Mouse (Mus musculus) neural tube, embryonic 14.5 days (tissue): Measurements from ENCODE around the gene Glcci1. TPM values are rescaled to one million over a fixed set of nuclear protein-coding genes. Genes with fewer than 3 reads are reported as not detected.

Experiments
- ATAC-seq: fragments of 200-750 bp; cut with Nextera tagmentation; 2 replicates; pipeline ENCODE4 v1.8.0; 2017; ENCODE audit warnings: low read depth, mild to moderate bottlenecking, moderate TSS enrichment, moderate library complexity
- H3K27ac ChIP-seq: fragments of 300-500 bp; sonication (generic); 2 replicates; pipeline ENCODE4 v1.5.1; 2014; ENCODE audit warnings: low read depth, mild to moderate bottlenecking, control low read depth, low read length, moderate library complexity, mixed read lengths
- H3K27me3 ChIP-seq: fragments of 300-500 bp; sonication (generic); 2 replicates; pipeline ENCODE4 v1.6.1; 2014; ENCODE audit warnings: low read length; ENCODE audit not compliant: control insufficient read depth, insufficient read depth
- H3K36me3 ChIP-seq: fragments of 300-500 bp; sonication (generic); 2 replicates; pipeline ENCODE4 v1.6.1; 2014; ENCODE audit warnings: low read length, mixed read lengths; ENCODE audit not compliant: control insufficient read depth, insufficient read depth
- H3K4me1 ChIP-seq: fragments of 300-500 bp; sonication (generic); 2 replicates; pipeline ENCODE4 v1.6.1; 2014; ENCODE audit warnings: low read length; ENCODE audit not compliant: control insufficient read depth, insufficient read depth
- H3K4me2 ChIP-seq: fragments of 300-500 bp; sonication (generic); 2 replicates; pipeline ENCODE4 v1.6.1; 2014; ENCODE audit warnings: mild to moderate bottlenecking, low read depth, low read length, control low read depth
- H3K4me3 ChIP-seq: fragments of 300-500 bp; sonication (generic); 2 replicates; pipeline ENCODE4 v1.5.1; 2014; ENCODE audit warnings: low read depth, low read length, control low read depth, mixed read lengths
- H3K9ac ChIP-seq: fragments of 300-500 bp; sonication (generic); replicated peaks from 2 replicates; pipeline ENCODE4 v1.6.1; 2014; ENCODE audit warnings: low read depth, mild to moderate bottlenecking, control low read depth, low read length, mixed read lengths
- H3K9me3 ChIP-seq: fragments of 300-500 bp; sonication (generic); 2 replicates; pipeline ENCODE4 v1.6.1; 2016; ENCODE audit warnings: low read length; ENCODE audit not compliant: control insufficient read depth
- WGBS: fragments of 180-500 bp; shearing (Covaris S2); extraction: QIAGEN DNeasy Blood & Tissue Kit; methylation state at CpG from one replicate; pipeline ENCODE4 v1.1.7; 2014; 5-methylcytosine and 5-hydroxymethylcytosine counted together
- polyA plus RNA-seq: library from polyadenylated mRNA; unstranded; fragments of >200 nt; fragmentation: Nextera tagmentation; extraction: Ambion mirVana; gene quantifications from 2 replicates; pipeline ENCODE4 v1.2.1, GENCODE M21; 2014

Glcci1 gene
- polyA plus RNA-seq, 1 experiment from 2014 or later = 11.3 TPM

GRCm38 (mm10) chr6:8560682-8561081, 51.3 kb downstream of the Glcci1 start:
- Histone ChIP-seq H3K4me1 (no peaks in the 10 kb centered on the region), H3K9me3 (no peaks in the 10 kb centered on the region), H3K4me3 (no peak overlapping the region), H3K9ac (no peak overlapping the region), H3K27ac (no peak overlapping the region), H3K27me3 (no peaks in the 10 kb centered on the region), H3K36me3 (no peaks in the 10 kb centered on the region), H3K4me2 (no peak overlapping the region)
- no peak for ATAC-seq
- WGBS = 100% methylated on average over 2 of the region's 2 CpGs

GRCm38 (mm10) chr6:8582377-8582776, 73.0 kb downstream of the Glcci1 start:
- ATAC-seq = no peak
- H3K9me3 ChIP-seq = no peaks in the 10 kb centered on the region
- H3K4me3 ChIP-seq = no peak overlapping the region
- H3K27me3 ChIP-seq = no peaks in the 10 kb centered on the region
- 95% methylated on average over 9 of the region's 9 CpGs for WGBS
- no peaks in the 10 kb centered on the region for H3K36me3 ChIP-seq
- no peak overlapping the region for H3K9ac ChIP-seq
- no peak overlapping the region for H3K4me2 ChIP-seq
- no peak overlapping the region for H3K27ac ChIP-seq
- no peaks in the 10 kb centered on the region for H3K4me1 ChIP-seq

- Histone ChIP-seq H3K27ac (no peak overlapping the region), H3K9me3 (no peaks in the 10 kb centered on the region), H3K4me2 (no peak overlapping the region), H3K4me3 (no peak overlapping the region), H3K27me3 (no peaks in the 10 kb centered on the region), H3K4me1 (no peaks in the 10 kb centered on the region), H3K36me3 (no peaks in the 10 kb centered on the region), H3K9ac (no peak overlapping the region)
- ATAC-seq = no peak
- 97% methylated on average over 3 of the region's 3 CpGs for WGBS
These were observed 74.5 kb downstream of the Glcci1 start for GRCm38 (mm10) chr6:8583892-8584291.

- Histone ChIP-seq H3K27me3 (no peaks in the 10 kb centered on the region), H3K4me1 (no peaks in the 10 kb centered on the region), H3K9me3 (no peaks in the 10 kb centered on the region), H3K27ac (no peak overlapping the region), H3K9ac (no peak overlapping the region), H3K36me3 (no peaks in the 10 kb centered on the region), H3K4me2 (no peak overlapping the region), H3K4me3 (no peak overlapping the region)
- 93% methylated on average over 9 of the region's 9 CpGs for WGBS
- ATAC-seq = no peak
These were observed 82.3 kb downstream of the Glcci1 start for GRCm38 (mm10) chr6:8591665-8592064.

GRCm38 (mm10) chr6:8617369-8617768, 108.0 kb downstream of the Glcci1 start:
- H3K27me3 ChIP-seq = no peaks in the 10 kb centered on the region
- ATAC-seq = no peak
- H3K4me3 ChIP-seq = no peak overlapping the region
- no peaks in the 10 kb centered on the region for H3K36me3 ChIP-seq
- WGBS = 75% methylated on average over 2 of the region's 2 CpGs
- no peaks in the 10 kb centered on the region for H3K9me3 ChIP-seq
- no peak overlapping the region for H3K27ac ChIP-seq
- H3K4me1 ChIP-seq = no peaks in the 10 kb centered on the region
- H3K9ac ChIP-seq = no peak overlapping the region
- no peak overlapping the region for H3K4me2 ChIP-seq

- no peak overlapping the region for H3K4me3 ChIP-seq
- WGBS = 87% methylated on average over 4 of the region's 4 CpGs
- ATAC-seq = no peak
These were observed 110.4 kb downstream of the Glcci1 start for GRCm38 (mm10) chr6:8619582-8620350.

GRCm38 (mm10) chr6:8623045-8623444, 113.6 kb downstream of the Glcci1 start:
- Histone ChIP-seq H3K4me2 (no peak overlapping the region), H3K4me3 (no peak overlapping the region), H3K27me3 (no peaks in the 10 kb centered on the region), H3K9me3 (no peaks in the 10 kb centered on the region), H3K27ac (no peak overlapping the region), H3K9ac (no peak overlapping the region), H3K4me1 (no peaks in the 10 kb centered on the region), H3K36me3 (no peaks in the 10 kb centered on the region)
- 64% methylated on average over 3 of the region's 3 CpGs for WGBS
- ATAC-seq = no peak

More at GRCm38 (mm10) chr6:8619582-8620350, 110.4 kb downstream of the Glcci1 start:
- H3K4me1 ChIP-seq = no peaks in the 10 kb centered on the region
- no peak overlapping the region for H3K27ac ChIP-seq
- H3K4me2 ChIP-seq = no peak overlapping the region
- H3K9me3 ChIP-seq = no peaks in the 10 kb centered on the region
- H3K36me3 ChIP-seq = no peaks in the 10 kb centered on the region
- no peak overlapping the region for H3K9ac ChIP-seq
- no peaks in the 10 kb centered on the region for H3K27me3 ChIP-seq

- H3K27me3 ChIP-seq = no peaks in the 10 kb centered on the region
- H3K4me2 ChIP-seq = no peak overlapping the region
- no peaks in the 10 kb centered on the region for H3K9me3 ChIP-seq
- H3K27ac ChIP-seq = no peak overlapping the region
- H3K36me3 ChIP-seq = no peaks in the 10 kb centered on the region
- H3K4me3 ChIP-seq = no peak overlapping the region
- H3K4me1 ChIP-seq = no peaks in the 10 kb centered on the region
- H3K9ac ChIP-seq = no peak overlapping the region
- WGBS = 96% methylated on average over 8 of the region's 8 CpGs
- ATAC-seq = no peak
These were observed 118.8 kb downstream of the Glcci1 start for GRCm38 (mm10) chr6:8628226-8628625.

- Histone ChIP-seq H3K9me3 (no peaks in the 10 kb centered on the region), H3K4me3 (no peak overlapping the region), H3K4me1 (no peaks in the 10 kb centered on the region), H3K27ac (no peak overlapping the region), H3K4me2 (no peak overlapping the region), H3K9ac (no peak overlapping the region), H3K27me3 (no peaks in the 10 kb centered on the region), H3K36me3 (no peaks in the 10 kb centered on the region)
- ATAC-seq = no peak
- WGBS = 82% methylated on average over 7 of the region's 7 CpGs
These were observed 119.4 kb downstream of the Glcci1 start for GRCm38 (mm10) chr6:8628715-8629267.
